Mouse (Mus musculus) neural tube, embryonic 15.5 days (tissue): ENCODE results near the gene Lrrc26. TPM values are rescaled to one million over a fixed set of nuclear protein-coding genes. Genes with fewer than 3 reads are reported as not detected.

Experiments used
- ATAC-seq: fragments of 200-750 bp; cut with Nextera tagmentation; 2 replicates; pipeline ENCODE4 v1.8.0; 2017; ENCODE audit warnings: mild to moderate bottlenecking, moderate TSS enrichment, moderate library complexity; ENCODE audit not compliant: low FRiP score
- H3K27ac ChIP-seq: fragments of 300-500 bp; sonication (generic); replicated peaks from 2 replicates; pipeline ENCODE4 v1.5.1; 2015; ENCODE audit warnings: mild to moderate bottlenecking, inconsistent platforms
- H3K27me3 ChIP-seq: fragments of 300-500 bp; sonication (generic); replicated peaks from 2 replicates; pipeline ENCODE4 v1.6.1; 2015; ENCODE audit warnings: inconsistent platforms
- H3K36me3 ChIP-seq: fragments of 300-500 bp; sonication (generic); 2 replicates; pipeline ENCODE4 v1.6.1; 2015; ENCODE audit warnings: inconsistent platforms
- H3K4me1 ChIP-seq: fragments of 300-500 bp; sonication (generic); 2 replicates; pipeline ENCODE4 v1.6.1; 2015; ENCODE audit warnings: inconsistent platforms
- H3K4me2 ChIP-seq: fragments of 300-500 bp; sonication (generic); 2 replicates; pipeline ENCODE4 v1.6.1; 2015; ENCODE audit warnings: inconsistent platforms, mild to moderate bottlenecking, moderate library complexity
- H3K4me3 ChIP-seq: fragments of 300-500 bp; sonication (generic); replicated peaks from 2 replicates; pipeline ENCODE4 v1.5.1; 2015; ENCODE audit warnings: mild to moderate bottlenecking, inconsistent platforms
- H3K9ac ChIP-seq: fragments of 300-500 bp; sonication (generic); replicated peaks from 2 replicates; pipeline ENCODE4 v1.6.1; 2015; ENCODE audit warnings: mild to moderate bottlenecking, inconsistent platforms
- H3K9me3 ChIP-seq: fragments of 300-500 bp; sonication (generic); replicated peaks from 2 replicates; pipeline ENCODE4 v1.6.1; 2016; ENCODE audit warnings: inconsistent platforms
- WGBS: fragments of 180-500 bp; shearing (Covaris S2); methylation state at CpG from one replicate; pipeline ENCODE4 v1.1.7; 2015; ENCODE audit warnings: mixed read lengths; 5-methylcytosine and 5-hydroxymethylcytosine counted together
- polyA plus RNA-seq: library from polyadenylated mRNA; unstranded; fragments of >200 nt; fragmentation: Nextera tagmentation; extraction: Ambion mirVana; gene quantifications from 2 replicates; pipeline ENCODE4 v1.2.1, GENCODE M21; 2015

Lrrc26 gene
- polyA plus RNA-seq: 0.22 and 0.26 TPM in 2 replicates

GRCm38 (mm10) chr2:25289651-25290050 lies at the start of gene Lrrc26:
Gene Lrrc26, plus strand, starts transcription at chr2:25289915.
- Histone ChIP-seq H3K4me2 (peak within 1 kb of the TSS; percentile 61), H3K4me3 (peak within 1 kb of the TSS; percentile 24), H3K36me3 (peaks cover 11% of the 10 kb centered on the region), H3K27ac (peak within 1 kb of the TSS; percentile 23; the same call in 1 of the 2 replicates), H3K9me3 (no peaks in the 10 kb centered on the region), H3K4me1 (peaks cover 55% of the 10 kb centered on the region), H3K9ac (peak within 1 kb of the TSS; percentile 46), H3K27me3 (peaks cover 68% of the 10 kb centered on the region)
- 8% methylated on average over 11 of the region's 11 CpGs for WGBS
- no peak for ATAC-seq

GRCm38 (mm10) chr2:25240310-25240709 lies 49.4 kb upstream of the Lrrc26 start:
- H3K4me1 ChIP-seq: peaks cover 42% of the 10 kb centered on the region
- H3K4me3 ChIP-seq: peak overlapping the region; percentile 72
- H3K27me3 ChIP-seq: peaks cover 5% of the 10 kb centered on the region; the same call in 1 of the 2 replicates
- 46% methylated on average over 8 of the region's 8 CpGs for WGBS
- ATAC-seq: 0 out of 2 replicates have a peak, but pooled peaks have one; percentile 11
- H3K9me3 ChIP-seq: no peaks in the 10 kb centered on the region
- peak overlapping the region; percentile 84 for H3K27ac ChIP-seq
- peak overlapping the region; percentile 36; the same call in 1 of the 2 replicates for H3K9ac ChIP-seq
- peak overlapping the region; percentile 67 for H3K4me2 ChIP-seq
- H3K36me3 ChIP-seq: peaks cover 13% of the 10 kb centered on the region

GRCm38 (mm10) chr2:25240723-25241437 lies 48.8 kb upstream of the Lrrc26 start:
- Histone ChIP-seq H3K36me3 (peaks cover 18% of the 10 kb centered on the region), H3K9ac (peak overlapping the region; percentile 36), H3K4me2 (peak overlapping the region; percentile 67), H3K27ac (peak overlapping the region; percentile 84), H3K4me3 (peak overlapping the region; percentile 72), H3K4me1 (peaks cover 42% of the 10 kb centered on the region), H3K9me3 (no peaks in the 10 kb centered on the region), H3K27me3 (peaks cover 3% of the 10 kb centered on the region; the same call in 1 of the 2 replicates)
- WGBS: 2% methylated on average over 29 of the region's 29 CpGs
- ATAC-seq: peak; percentile 84

GRCm38 (mm10) chr2:25241438-25241775 lies 48.3 kb upstream of the Lrrc26 start:
- Histone ChIP-seq H3K4me3 (peak overlapping the region; percentile 72), H3K36me3 (peaks cover 23% of the 10 kb centered on the region), H3K27me3 (peaks cover 3% of the 10 kb centered on the region; the same call in 1 of the 2 replicates), H3K27ac (peak overlapping the region; percentile 84), H3K4me1 (peaks cover 42% of the 10 kb centered on the region), H3K9ac (peak overlapping the region; percentile 86), H3K4me2 (peak overlapping the region; percentile 67), H3K9me3 (no peaks in the 10 kb centered on the region)
- peak; percentile 30 for ATAC-seq
- 21% methylated on average over 6 of the region's 6 CpGs for WGBS

GRCm38 (mm10) chr2:25242101-25242506 lies 47.6 kb upstream of the Lrrc26 start, which contains the start of the genes Rnf208 and Cysrt1:
Gene Rnf208, plus strand, starts transcription at chr2:25242255.
Gene Cysrt1, minus strand, starts transcription at chr2:25242452.
- peaks cover 26% of the 10 kb centered on the region for H3K36me3 ChIP-seq

GRCm38 (mm10) chr2:25243342-25243741 lies 46.4 kb upstream of the Lrrc26 start:
- peaks cover 28% of the 10 kb centered on the region for H3K36me3 ChIP-seq

More at GRCm38 (mm10) chr2:25242101-25242506, 47.6 kb upstream of the Lrrc26 start, which contains the start of the genes Rnf208 and Cysrt1:
- ATAC-seq: peak; percentile 72
- WGBS: under 1% methylated on average over 47 of the region's 59 CpGs
- H3K4me1 ChIP-seq: peaks cover 42% of the 10 kb centered on the region
- H3K9ac ChIP-seq: peak within 1 kb of the TSS; percentile 86
- peak within 1 kb of the TSS; percentile 84 for H3K27ac ChIP-seq
- 0 out of 2 replicates have a peak, but pooled peaks cover 3% of the 10 kb centered on the region for H3K27me3 ChIP-seq
- H3K4me2 ChIP-seq: peak within 1 kb of the TSS; percentile 67
- H3K4me3 ChIP-seq: peak within 1 kb of the TSS; percentile 72
- no peaks in the 10 kb centered on the region for H3K9me3 ChIP-seq

GRCm38 (mm10) chr2:25244144-25244543 lies 45.6 kb upstream of the Lrrc26 start:
- Histone ChIP-seq H3K9ac (no peak overlapping the region), H3K4me1 (peaks cover 42% of the 10 kb centered on the region), H3K36me3 (peaks cover 35% of the 10 kb centered on the region), H3K4me2 (peak overlapping the region; percentile 67; the same call in 1 of the 2 replicates), H3K27ac (no peak overlapping the region), H3K9me3 (no peaks in the 10 kb centered on the region), H3K4me3 (no peak overlapping the region), H3K27me3 (no peaks in the 10 kb centered on the region)
- ATAC-seq: no peak
- 92% methylated on average over 4 of the region's 4 CpGs for WGBS

More at GRCm38 (mm10) chr2:25243342-25243741, 46.4 kb upstream of the Lrrc26 start:
- no peak overlapping the region for H3K27ac ChIP-seq
- peaks cover 42% of the 10 kb centered on the region for H3K4me1 ChIP-seq
- H3K4me2 ChIP-seq: peak overlapping the region; percentile 67
- H3K4me3 ChIP-seq: peak overlapping the region; percentile 72
- H3K27me3 ChIP-seq: no peaks in the 10 kb centered on the region
- ATAC-seq: no peak
- 81% methylated on average over 8 of the region's 8 CpGs for WGBS
- no peaks in the 10 kb centered on the region for H3K9me3 ChIP-seq
- peak overlapping the region; percentile 86 for H3K9ac ChIP-seq

- H3K4me3 ChIP-seq: no peak within 1 kb of the TSS
- H3K9ac ChIP-seq: no peak within 1 kb of the TSS
- no peak for ATAC-seq
- H3K36me3 ChIP-seq: peaks cover 54% of the 10 kb centered on the region
- H3K27me3 ChIP-seq: no peaks in the 10 kb centered on the region
- WGBS: 91% methylated on average over 10 of the region's 10 CpGs
- H3K27ac ChIP-seq: no peak within 1 kb of the TSS
- no peak within 1 kb of the TSS for H3K4me2 ChIP-seq
- no peaks in the 10 kb centered on the region for H3K9me3 ChIP-seq
- peaks cover 30% of the 10 kb centered on the region for H3K4me1 ChIP-seq
Measured at GRCm38 (mm10) chr2:25246183-25247072, 43.3 kb upstream of the Lrrc26 start, which contains the start of gene AL732309.1. Gene AL732309.1, minus strand, starts transcription at chr2:25246863.

- ATAC-seq: no peak
- no peaks in the 10 kb centered on the region for H3K27me3 ChIP-seq
- no peak overlapping the region for H3K9ac ChIP-seq
- H3K4me1 ChIP-seq: peaks cover 25% of the 10 kb centered on the region
- no peak overlapping the region for H3K27ac ChIP-seq
- 73% methylated on average over 1 of the region's 1 CpGs for WGBS
- peaks cover 44% of the 10 kb centered on the region for H3K36me3 ChIP-seq
- H3K4me2 ChIP-seq: no peak overlapping the region
- no peaks in the 10 kb centered on the region for H3K9me3 ChIP-seq
- no peak overlapping the region for H3K4me3 ChIP-seq
Measured at GRCm38 (mm10) chr2:25252331-25252730, 37.4 kb upstream of the Lrrc26 start.

GRCm38 (mm10) chr2:25255284-25255779 lies 34.4 kb upstream of the Lrrc26 start, which contains the start of gene Tmem203:
Gene Tmem203, plus strand, starts transcription at chr2:25255439.
- H3K9me3 ChIP-seq: no peaks in the 10 kb centered on the region
- H3K27me3 ChIP-seq: no peaks in the 10 kb centered on the region
- peak within 1 kb of the TSS; percentile 100 for H3K4me3 ChIP-seq
- H3K4me1 ChIP-seq: peaks cover 29% of the 10 kb centered on the region
- H3K4me2 ChIP-seq: peak within 1 kb of the TSS; percentile 95
- H3K36me3 ChIP-seq: peaks cover 25% of the 10 kb centered on the region
- WGBS: under 1% methylated on average over 38 of the region's 39 CpGs
- peak; percentile 93 for ATAC-seq
- H3K9ac ChIP-seq: peak within 1 kb of the TSS; percentile 96
- H3K27ac ChIP-seq: peak within 1 kb of the TSS; percentile 83
